Mouse (Mus musculus) ES-Bruce4 (cell line): ENCODE measurements around the gene Spc24.

Source experiments
- CTCF ChIP-seq: IDR thresholded peaks from one replicate; pipeline ENCODE4 v1.8.1; 2011; ENCODE audit warnings: low read depth, low read length
- EP300 ChIP-seq: IDR thresholded peaks from 2 replicates; pipeline ENCODE4 v1.6.1; 2011; ENCODE audit warnings: low read depth, low read length; ENCODE audit not compliant: insufficient read depth
- POLR2A ChIP-seq: IDR thresholded peaks from one replicate; pipeline ENCODE4 v1.8.1; 2011; ENCODE audit warnings: low read length; ENCODE audit not compliant: insufficient read depth

- no peak for TF ChIP-seq CTCF
- peak; percentile 91 for TF ChIP-seq POLR2A
- no peak for TF ChIP-seq EP300
Measured at GRCm38 (mm10) chr9:21798345-21799009, 38.4 kb upstream of the Spc24 start, which contains the start of gene Kank2.
